Mouse (Mus musculus): ENCODE results near the gene Sdr9c7.
A peak's percentile ranks its signal among the peaks of the same experiment; 100 is the strongest.
"Not testable (repeated sequence)": the region's sequence is repeated elsewhere in the genome, so short reads cannot be mapped to it uniquely, and the experiment has no call there.

The Sdr9c7 gene

GRCm38 (mm10) chr10:127907386-127907951 lies 9.2 kb downstream of the Sdr9c7 start:
- DNase-seq = no peak

DNA sequence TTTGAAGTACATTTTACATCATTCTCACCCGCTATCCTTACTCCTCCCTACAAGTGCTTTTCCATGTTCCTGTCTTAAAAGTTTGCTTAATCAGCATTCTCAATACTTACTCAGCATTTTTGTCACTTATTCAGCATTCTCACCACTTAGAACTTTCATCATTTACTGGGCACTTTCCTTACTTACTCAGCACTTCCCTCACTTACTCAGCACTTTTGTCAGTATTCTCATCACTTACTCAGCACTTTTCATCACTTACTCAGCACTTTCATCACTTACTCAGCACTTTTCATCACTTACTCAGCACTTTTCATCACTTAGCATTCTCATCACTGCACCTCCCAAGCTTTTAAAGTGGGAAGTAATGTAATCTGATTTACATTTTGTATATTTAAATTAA lies 17.3 kb downstream of the Sdr9c7 start:
- no peak for DNase-seq

DNA sequence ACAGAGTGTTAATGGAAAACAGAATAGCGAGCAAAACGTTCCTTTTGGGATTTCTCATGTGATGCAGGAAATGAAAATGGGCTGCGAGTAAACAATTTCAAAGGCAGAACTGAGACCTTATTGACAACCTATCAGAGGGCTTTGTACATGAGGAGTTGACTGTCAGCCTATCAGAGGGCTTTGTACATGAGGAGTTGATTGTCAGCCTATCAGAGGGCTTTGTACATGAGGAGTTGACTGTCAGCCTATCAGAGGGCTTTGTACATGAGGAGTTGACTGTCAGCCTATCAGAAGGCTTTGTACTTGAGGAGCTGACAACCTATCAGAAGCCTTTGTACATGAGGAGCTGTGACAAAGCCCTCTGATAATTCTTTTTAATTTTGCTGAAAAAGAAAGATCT lies 18.9 kb downstream of the Sdr9c7 start:
- DNase-seq = not testable (repeated sequence)

- DNase-seq = no peak
Measured at GRCm38 (mm10) chr10:127917651-127918050, 19.3 kb downstream of the Sdr9c7 start.

DNA sequence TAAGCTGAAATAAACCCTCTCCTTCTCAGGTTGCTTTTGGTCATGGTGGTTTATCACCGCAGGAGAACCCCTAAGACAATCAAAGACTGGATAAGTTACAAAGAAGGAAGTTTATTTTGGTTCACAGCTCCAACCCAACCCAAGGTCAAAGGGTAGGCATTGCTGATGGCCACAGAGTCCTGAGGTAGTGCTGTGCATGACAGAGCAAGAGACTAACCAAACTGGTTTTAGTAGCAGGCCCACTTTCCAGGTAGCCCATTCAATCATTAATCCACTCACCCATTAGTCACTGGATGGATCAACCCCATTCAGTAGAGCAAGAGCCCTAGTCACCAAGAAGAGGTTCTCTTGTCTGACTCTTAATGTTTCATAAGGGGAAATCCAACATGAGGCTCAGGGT lies 23.9 kb downstream of the Sdr9c7 start:
- no peak for DNase-seq

GRCm38 (mm10) chr10:127923024-127923423 lies 24.7 kb downstream of the Sdr9c7 start:
- DNase-seq = no peak

GRCm38 (mm10) chr10:127924597-127925378 lies 26.5 kb downstream of the Sdr9c7 start:
- DNase-seq = no peak

DNA sequence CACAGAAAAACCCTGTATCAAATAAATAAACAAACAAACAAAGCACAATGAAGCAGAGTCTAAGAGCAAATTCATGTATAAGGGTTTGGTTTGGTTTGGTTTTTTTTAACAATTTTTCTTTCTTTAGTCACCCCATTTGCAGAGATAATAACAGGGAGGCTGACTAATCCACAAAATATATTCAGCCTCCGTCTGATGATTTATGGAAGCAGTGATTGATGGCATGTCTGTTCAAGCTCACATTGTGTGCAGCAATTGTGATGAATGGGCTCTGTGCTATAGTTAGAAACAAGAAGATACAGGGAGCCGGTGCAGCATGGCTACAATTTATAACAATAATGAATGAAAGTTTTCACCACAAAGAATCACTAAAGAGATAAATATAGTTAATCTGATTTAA lies 29.4 kb downstream of the Sdr9c7 start:
- DNase-seq = no peak

DNA sequence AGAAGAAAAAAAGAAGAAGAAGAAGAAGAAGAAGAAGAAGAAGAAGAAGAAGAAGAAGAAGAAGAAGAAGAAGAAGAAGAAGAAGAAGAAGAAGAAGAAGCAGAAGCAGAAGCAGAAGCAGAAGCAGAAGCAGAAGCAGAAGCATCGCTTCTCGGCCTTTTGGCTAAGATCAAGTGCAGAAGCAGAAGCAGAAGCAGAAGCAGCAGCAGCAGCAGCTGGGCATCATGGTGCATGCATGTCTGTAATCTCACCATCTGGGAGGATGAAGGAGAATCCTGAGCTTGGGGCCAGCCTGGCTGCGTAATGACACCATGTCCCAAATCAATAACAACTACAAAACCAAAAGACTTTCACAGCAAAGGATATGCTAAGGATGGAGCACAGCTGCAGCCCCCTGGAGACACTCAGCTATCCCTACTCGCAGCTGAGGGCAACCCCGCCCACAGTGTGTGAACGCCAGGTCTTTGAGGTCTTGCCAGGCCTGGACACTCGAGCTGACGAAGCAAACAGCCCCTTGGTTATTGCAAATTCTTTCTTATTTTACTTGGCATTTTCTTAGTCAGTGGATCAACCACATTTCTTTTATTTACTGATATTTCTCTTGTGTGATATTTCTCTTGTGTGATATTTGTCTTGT lies 34.1 kb downstream of the Sdr9c7 start:
- DNase-seq = peak; percentile 4

DNA sequence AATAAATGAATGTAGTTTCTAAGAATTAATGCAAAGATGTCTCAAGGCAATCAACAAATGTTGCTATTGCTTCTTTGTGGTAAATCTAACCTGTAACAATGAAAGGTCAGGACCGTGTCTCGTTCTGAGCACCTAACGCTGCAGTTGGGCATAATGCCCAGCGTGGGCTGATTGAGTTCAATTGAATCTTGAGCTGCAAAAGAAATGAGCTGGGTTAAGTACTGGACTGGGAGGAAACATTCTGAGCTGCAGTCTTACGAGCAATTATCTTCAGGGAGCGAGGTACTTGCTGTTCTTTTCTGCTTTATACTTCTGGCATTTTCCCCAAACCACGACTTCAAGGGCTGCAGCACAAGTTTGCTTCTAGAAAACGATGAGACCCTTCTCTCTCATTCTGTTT lies 38.0 kb downstream of the Sdr9c7 start:
- DNase-seq = no peak

GRCm38 (mm10) chr10:127936747-127937409 lies 38.6 kb downstream of the Sdr9c7 start:
- no peak for DNase-seq

DNA sequence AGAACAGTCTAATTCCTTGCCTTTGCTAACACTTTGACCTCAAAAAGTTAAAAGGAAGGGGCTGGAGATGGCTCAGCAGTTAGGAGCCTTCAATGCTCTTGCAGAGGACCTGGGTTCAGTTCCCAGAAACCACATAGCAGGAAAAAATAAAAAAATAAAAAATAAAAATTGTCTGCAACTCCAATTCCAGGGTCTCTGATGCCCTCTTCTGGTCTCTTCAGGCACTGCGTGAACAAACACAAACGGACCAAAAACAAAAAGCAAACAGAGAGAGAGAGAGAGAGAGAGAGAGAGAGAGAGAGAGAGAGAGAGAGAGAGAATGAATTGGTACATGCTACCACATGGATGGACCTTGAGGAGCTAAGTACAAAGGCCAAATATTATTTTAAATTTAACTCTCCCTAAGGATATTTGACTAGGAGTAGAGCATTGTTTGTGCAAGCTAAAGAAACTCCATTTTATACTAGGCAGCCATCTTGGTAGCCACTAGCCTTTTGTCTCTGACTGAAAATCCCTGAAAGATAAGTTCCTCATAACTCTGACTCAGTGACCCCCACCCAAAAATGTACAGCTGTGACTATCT lies 39.2 kb downstream of the Sdr9c7 start:
- peak; percentile 35 for DNase-seq

- not testable (repeated sequence) for DNase-seq
Measured at GRCm38 (mm10) chr10:127939667-127940066, 41.3 kb downstream of the Sdr9c7 start.

DNA sequence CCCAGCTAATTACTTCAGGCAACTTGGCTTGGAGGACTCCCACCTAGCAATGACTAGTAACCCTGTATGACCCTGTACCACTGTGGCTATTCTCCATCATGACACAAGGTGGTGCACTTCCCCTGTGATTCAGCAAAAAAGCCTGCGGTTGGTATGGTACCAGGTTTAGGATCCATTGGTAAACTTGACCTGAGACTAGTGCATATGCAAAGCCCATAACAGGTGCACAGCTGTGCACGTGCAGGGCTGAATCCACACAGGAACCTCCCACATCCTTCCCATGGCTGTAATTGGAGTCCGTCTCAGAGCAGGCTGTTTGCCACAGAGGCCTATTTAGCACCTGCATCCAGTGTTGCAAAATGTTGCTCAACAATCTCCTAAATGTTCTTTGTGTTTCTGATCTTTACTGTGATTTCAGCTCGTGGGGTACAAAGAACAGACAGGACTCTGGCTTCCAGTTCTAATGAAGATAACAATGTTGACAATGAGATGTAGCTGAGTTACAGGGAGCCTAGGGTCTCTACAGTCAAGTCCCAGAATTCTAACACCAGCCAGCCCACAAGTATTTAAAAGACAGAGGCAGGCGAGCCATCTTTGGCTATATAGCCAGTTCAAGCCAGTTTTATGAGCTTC lies 47.2 kb downstream of the Sdr9c7 start:
- DNase-seq = peak; percentile 23

- DNase-seq = no peak
Measured at GRCm38 (mm10) chr10:127949596-127950130, 51.3 kb downstream of the Sdr9c7 start.

DNA sequence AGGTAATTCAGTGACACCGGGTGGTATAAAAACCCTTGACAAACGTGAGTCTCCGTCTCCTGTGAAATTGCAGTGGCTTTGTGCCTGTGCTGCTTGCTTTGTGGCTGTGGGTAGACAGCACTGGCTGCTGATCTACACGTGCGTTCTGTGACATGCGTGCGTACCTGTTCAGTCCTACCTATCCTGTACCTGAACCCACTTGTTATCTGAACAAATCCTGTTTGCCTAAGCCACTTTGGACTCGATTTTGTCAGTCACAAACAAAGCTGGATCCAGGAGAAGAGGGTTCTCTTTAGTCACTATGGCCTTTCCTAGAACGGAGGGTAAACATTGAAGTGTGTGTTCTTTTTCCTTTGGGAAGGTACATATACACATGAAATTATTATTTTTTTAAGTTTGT lies 53.1 kb downstream of the Sdr9c7 start:
- no peak for DNase-seq

DNA sequence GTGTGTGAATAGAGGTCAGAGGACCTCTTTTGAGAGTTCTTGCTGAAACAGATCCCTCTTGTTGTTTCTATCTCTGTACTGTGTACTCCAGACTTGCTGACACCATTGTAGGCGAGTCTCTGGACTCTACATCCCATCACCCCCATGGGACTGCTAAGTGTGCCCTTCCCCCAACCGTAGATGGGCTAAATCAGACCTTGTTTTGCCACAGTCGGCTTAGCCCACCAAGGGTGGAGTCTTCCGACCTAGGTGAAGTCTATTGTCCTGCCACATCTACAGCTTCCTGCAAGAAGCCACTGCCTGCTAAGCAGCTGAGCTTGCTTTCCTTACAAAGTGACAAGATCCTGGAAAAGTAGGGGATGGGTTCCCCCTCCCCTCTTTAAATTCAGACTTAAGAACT lies 53.5 kb downstream of the Sdr9c7 start:
- DNase-seq = no peak

GRCm38 (mm10) chr10:127955034-127955433 lies 56.7 kb downstream of the Sdr9c7 start:
- DNase-seq = no peak

GRCm38 (mm10) chr10:127956168-127956816 lies 58.0 kb downstream of the Sdr9c7 start:
- DNase-seq = peak; percentile 63

GRCm38 (mm10) chr10:127959161-127959679 lies 60.9 kb downstream of the Sdr9c7 start:
- DNase-seq = no peak

Measured in right cerebral cortex, adult 18-20 months (tissue).